Mouse (Mus musculus): Measurements from ENCODE around the gene Pkd1l1. TPM values are rescaled to one million over a fixed set of nuclear protein-coding genes. Genes with fewer than 3 reads are reported as not detected.

Pkd1l1 gene
- polyA plus RNA-seq, 1 experiment from 2014 or later = 0.20 TPM

DNA sequence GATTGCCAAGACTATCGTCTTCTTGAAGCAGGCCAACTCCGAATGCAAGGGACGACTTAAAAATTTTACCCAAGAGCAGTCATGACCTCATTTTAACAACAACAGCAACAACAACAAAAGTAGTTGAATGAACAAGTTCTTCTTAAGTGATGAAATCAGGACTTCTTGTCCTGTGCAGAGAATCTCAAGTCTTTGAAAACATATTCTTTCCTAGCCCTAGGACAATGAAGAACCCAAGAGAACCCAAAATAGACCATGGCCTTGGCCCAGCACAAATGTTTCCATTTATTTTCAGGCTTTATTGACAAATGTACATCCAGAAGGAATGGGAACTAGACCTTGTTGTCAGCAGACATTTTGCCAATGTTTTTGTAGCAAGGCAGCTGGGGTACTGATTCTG, 147.7 kb downstream of the Pkd1l1 start:
- Histone ChIP-seq H3K27ac (ENCODE audit: low read depth, low read length) (no peak overlapping the region), H3K27me3 (ENCODE audit: control insufficient read depth, insufficient read depth, low read length) (no peaks in the 10 kb centered on the region), H3K4me1 (ENCODE audit: control insufficient read depth, insufficient read depth, low read length) (no peaks in the 10 kb centered on the region), H3K4me2 (ENCODE audit: low read depth, low read length) (no peak overlapping the region), H3K4me3 (ENCODE audit: low read depth, low read length) (no peak overlapping the region), H3K36me3 (ENCODE audit: control insufficient read depth, insufficient read depth, low read length) (no peaks in the 10 kb centered on the region), H3K9ac (replicated peaks; ENCODE audit: low read depth, low read length) (no peak overlapping the region), H3K9me3 (ENCODE audit: control insufficient read depth, low read length) (no peaks in the 10 kb centered on the region)
- ATAC-seq (ENCODE audit: low read depth) = no peak
- WGBS = 94% methylated on average over 3 of the region's 3 CpGs

DNA sequence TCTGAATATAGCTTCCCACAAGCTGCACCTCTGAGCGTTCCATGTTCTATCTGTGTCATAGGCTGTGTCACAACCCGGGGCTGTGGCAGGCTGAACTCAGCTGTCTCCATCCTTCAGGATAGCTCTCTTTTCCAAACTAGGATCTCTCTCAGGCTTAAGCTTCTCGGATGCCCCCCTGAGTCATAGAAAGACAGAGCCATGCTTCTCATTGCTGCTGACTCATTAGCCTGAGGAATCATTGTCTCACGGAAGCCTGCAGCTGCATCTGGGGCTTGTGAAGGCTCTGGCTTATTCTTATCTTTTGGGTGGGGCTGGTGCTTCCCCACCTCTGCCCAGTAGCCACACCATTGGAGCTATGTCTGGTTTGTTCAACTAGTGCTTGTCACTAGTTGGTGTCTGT, 151.7 kb downstream of the Pkd1l1 start:
- no peak for ATAC-seq (ENCODE audit: low read depth)
- Histone ChIP-seq H3K36me3 (ENCODE audit: control insufficient read depth, insufficient read depth, low read length) (no peaks in the 10 kb centered on the region), H3K4me3 (ENCODE audit: low read depth, low read length) (no peak overlapping the region), H3K9me3 (ENCODE audit: control insufficient read depth, low read length) (no peaks in the 10 kb centered on the region), H3K4me2 (ENCODE audit: low read depth, low read length) (no peak overlapping the region), H3K4me1 (ENCODE audit: control insufficient read depth, insufficient read depth, low read length) (no peaks in the 10 kb centered on the region), H3K27me3 (ENCODE audit: control insufficient read depth, insufficient read depth, low read length) (no peaks in the 10 kb centered on the region), H3K27ac (ENCODE audit: low read depth, low read length) (no peak overlapping the region), H3K9ac (replicated peaks; ENCODE audit: low read depth, low read length) (no peak overlapping the region)
- WGBS = 86% methylated on average over 4 of the region's 4 CpGs

DNA sequence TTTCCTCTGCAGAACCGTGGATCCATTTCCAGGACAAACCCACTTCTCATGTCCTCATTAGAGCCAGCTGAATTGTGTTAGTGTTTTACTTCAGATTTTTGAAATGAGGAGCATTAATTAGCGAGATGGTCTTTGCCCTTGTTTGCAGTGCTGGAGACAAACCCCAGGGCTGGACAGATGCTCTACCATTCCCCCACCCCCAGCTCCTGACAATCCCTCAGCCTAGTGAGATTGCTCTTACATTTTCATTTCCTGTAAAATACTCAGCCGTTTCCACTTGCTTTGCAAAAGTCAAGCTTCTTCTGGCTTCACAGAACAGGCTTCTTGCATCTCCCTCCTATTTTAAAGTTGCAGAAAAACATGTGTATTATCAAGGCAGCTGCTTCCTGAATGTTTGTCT, 155.7 kb downstream of the Pkd1l1 start:
- no peak for ATAC-seq (ENCODE audit: low read depth)

DNA sequence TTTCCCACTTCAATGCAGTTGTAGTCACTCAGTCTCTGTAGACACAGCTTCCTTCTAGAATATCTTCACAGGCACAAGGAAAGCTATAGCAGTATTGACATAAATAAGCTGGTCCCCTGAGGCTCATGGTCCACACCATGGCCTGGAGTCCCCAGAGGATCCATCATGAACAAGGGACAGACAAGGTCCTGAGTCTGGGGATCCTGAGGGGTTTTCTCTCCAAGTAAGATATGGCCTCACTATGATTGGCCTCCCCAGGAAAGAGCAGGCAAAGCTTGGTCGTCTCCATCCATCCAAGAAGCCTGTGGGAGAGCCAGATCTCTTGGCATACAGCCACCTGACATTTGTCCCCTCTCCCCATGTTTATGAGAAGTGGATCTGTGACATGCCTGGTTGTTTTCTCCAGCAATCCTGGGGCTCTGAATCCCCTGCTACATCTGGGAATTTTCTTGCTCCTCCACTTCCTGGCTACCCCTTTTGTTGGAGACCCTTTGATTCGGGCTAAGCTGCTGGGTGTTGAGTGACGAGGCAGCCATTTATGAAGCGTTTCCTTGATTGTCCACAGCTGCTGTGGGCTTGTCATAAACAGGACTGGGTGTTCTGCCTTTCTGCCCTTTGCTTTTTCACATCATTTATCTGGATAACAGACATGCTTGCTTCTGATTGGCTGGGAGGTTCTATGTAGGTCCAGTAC, 158.8 kb downstream of the Pkd1l1 start:
- no peak for ATAC-seq (ENCODE audit: low read depth)
- no peak overlapping the region for H3K4me2 ChIP-seq (ENCODE audit: low read depth, low read length)
- 65% methylated on average over 4 of the region's 4 CpGs for WGBS
- no peaks in the 10 kb centered on the region for H3K4me1 ChIP-seq (ENCODE audit: control insufficient read depth, insufficient read depth, low read length)
- no peaks in the 10 kb centered on the region for H3K9me3 ChIP-seq (ENCODE audit: control insufficient read depth, low read length)
- H3K36me3 ChIP-seq (ENCODE audit: control insufficient read depth, insufficient read depth, low read length) = no peaks in the 10 kb centered on the region
- H3K9ac ChIP-seq (replicated peaks; ENCODE audit: low read depth, low read length) = no peak overlapping the region
- H3K27me3 ChIP-seq (ENCODE audit: control insufficient read depth, insufficient read depth, low read length) = no peaks in the 10 kb centered on the region
- no peak overlapping the region for H3K4me3 ChIP-seq (ENCODE audit: low read depth, low read length)
- H3K27ac ChIP-seq (ENCODE audit: low read depth, low read length) = no peak overlapping the region

More for the DNA sequence above, 155.7 kb downstream of the Pkd1l1 start:
- Histone ChIP-seq H3K9ac (replicated peaks; ENCODE audit: low read depth, low read length) (no peak overlapping the region), H3K27ac (ENCODE audit: low read depth, low read length) (no peak overlapping the region), H3K4me1 (ENCODE audit: control insufficient read depth, insufficient read depth, low read length) (no peaks in the 10 kb centered on the region), H3K27me3 (ENCODE audit: control insufficient read depth, insufficient read depth, low read length) (no peaks in the 10 kb centered on the region), H3K36me3 (ENCODE audit: control insufficient read depth, insufficient read depth, low read length) (no peaks in the 10 kb centered on the region), H3K4me3 (ENCODE audit: low read depth, low read length) (no peak overlapping the region), H3K9me3 (ENCODE audit: control insufficient read depth, low read length) (no peaks in the 10 kb centered on the region), H3K4me2 (ENCODE audit: low read depth, low read length) (no peak overlapping the region)
- WGBS = 69% methylated on average over 3 of the region's 3 CpGs

DNA sequence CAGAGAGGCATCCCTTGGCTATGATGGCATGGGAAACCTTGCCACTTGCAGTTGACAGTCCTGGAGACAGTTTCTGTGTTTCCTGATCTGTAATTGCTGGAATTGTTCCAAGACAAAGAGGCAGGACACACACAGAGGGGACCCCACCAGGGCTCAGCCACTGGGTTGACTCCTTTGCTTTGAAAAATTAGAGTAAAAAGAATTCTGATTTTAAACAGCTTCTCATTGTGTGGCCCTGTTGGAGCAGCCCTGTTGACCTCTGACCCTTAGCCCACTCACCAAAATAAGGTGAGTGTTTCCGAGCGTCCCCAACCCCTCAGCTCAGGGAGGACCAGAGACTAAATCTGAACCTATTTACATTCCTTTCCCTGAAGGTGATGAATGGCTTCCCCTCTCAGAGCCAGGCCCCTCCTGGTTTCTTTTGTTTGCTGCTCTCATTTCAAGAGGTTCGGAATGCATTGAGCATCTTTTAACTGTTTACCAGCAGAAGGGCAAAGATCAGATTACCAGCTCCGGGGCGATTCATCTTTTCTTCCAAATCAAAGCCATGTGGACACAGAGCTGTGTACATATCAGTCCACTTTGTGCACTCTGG, 161.5 kb downstream of the Pkd1l1 start:
- Histone ChIP-seq H3K27ac (ENCODE audit: low read depth, low read length) (no peak overlapping the region), H3K9me3 (ENCODE audit: control insufficient read depth, low read length) (no peaks in the 10 kb centered on the region), H3K27me3 (ENCODE audit: control insufficient read depth, insufficient read depth, low read length) (no peaks in the 10 kb centered on the region), H3K4me2 (ENCODE audit: low read depth, low read length) (no peak overlapping the region), H3K36me3 (ENCODE audit: control insufficient read depth, insufficient read depth, low read length) (no peaks in the 10 kb centered on the region), H3K4me3 (ENCODE audit: low read depth, low read length) (no peak overlapping the region), H3K4me1 (ENCODE audit: control insufficient read depth, insufficient read depth, low read length) (no peaks in the 10 kb centered on the region), H3K9ac (replicated peaks; ENCODE audit: low read depth, low read length) (no peak overlapping the region)
- 7% methylated on average over 5 of the region's 5 CpGs for WGBS
- peak; percentile 14; the same call in 1 of the 2 replicates for ATAC-seq (ENCODE audit: low read depth)

DNA sequence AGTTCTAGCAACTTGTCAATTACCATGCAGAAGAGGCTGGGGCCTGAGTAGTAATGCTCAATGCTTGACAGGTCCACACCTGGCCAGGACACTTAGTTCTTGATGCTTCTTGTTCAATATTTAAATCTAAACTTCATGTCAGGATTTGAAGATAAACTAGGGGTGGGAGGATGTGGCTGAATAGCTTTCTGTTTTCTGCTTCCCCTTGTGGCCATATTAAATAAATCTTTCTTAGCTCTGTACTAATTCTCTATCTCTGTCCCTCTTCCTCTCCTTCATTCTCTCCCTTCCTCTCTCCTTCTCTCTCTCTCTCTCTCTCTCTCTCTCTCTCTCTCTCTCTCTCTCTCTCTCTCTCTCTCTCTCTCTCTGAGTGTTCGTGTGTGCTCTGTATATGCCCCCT, 163.4 kb downstream of the Pkd1l1 start:
- Histone ChIP-seq H3K9me3 (ENCODE audit: control insufficient read depth, low read length) (no peaks in the 10 kb centered on the region), H3K27me3 (ENCODE audit: control insufficient read depth, insufficient read depth, low read length) (no peaks in the 10 kb centered on the region), H3K4me2 (ENCODE audit: low read depth, low read length) (no peak overlapping the region), H3K4me1 (ENCODE audit: control insufficient read depth, insufficient read depth, low read length) (no peaks in the 10 kb centered on the region), H3K9ac (replicated peaks; ENCODE audit: low read depth, low read length) (no peak overlapping the region), H3K27ac (ENCODE audit: low read depth, low read length) (no peak overlapping the region), H3K4me3 (ENCODE audit: low read depth, low read length) (no peak overlapping the region), H3K36me3 (ENCODE audit: control insufficient read depth, insufficient read depth, low read length) (no peaks in the 10 kb centered on the region)
- ATAC-seq (ENCODE audit: low read depth) = no peak
- 70% methylated on average over 1 of the region's 1 CpGs for WGBS

DNA sequence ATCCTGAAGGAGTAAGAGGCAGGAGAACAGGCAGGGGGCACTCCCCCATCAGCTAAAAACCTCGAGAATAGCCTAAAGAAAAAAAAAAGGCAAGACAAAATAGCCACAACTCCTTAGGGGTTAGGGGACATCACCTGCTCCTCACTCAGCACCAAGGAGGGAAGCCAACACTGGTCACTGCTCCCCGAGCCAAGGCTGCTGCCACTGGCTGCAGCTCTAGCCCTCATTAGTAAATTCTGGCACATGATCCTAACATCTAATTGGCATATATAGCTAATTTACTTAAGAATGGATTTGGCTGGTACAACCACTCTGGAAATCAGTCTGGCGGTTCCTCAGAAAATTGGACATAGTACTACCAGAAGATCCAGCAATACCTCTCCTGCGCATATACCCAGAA, 166.1 kb downstream of the Pkd1l1 start:
- Histone ChIP-seq H3K27ac (ENCODE audit: low read depth, low read length) (no peak overlapping the region), H3K4me2 (ENCODE audit: low read depth, low read length) (no peak overlapping the region), H3K4me3 (ENCODE audit: low read depth, low read length) (no peak overlapping the region), H3K4me1 (ENCODE audit: control insufficient read depth, insufficient read depth, low read length) (no peaks in the 10 kb centered on the region), H3K27me3 (ENCODE audit: control insufficient read depth, insufficient read depth, low read length) (no peaks in the 10 kb centered on the region), H3K36me3 (ENCODE audit: control insufficient read depth, insufficient read depth, low read length) (no peaks in the 10 kb centered on the region), H3K9ac (replicated peaks; ENCODE audit: low read depth, low read length) (no peak overlapping the region), H3K9me3 (ENCODE audit: control insufficient read depth, low read length) (no peaks in the 10 kb centered on the region)
- no peak for ATAC-seq (ENCODE audit: low read depth)
- 83% methylated on average over 4 of the region's 4 CpGs for WGBS

DNA sequence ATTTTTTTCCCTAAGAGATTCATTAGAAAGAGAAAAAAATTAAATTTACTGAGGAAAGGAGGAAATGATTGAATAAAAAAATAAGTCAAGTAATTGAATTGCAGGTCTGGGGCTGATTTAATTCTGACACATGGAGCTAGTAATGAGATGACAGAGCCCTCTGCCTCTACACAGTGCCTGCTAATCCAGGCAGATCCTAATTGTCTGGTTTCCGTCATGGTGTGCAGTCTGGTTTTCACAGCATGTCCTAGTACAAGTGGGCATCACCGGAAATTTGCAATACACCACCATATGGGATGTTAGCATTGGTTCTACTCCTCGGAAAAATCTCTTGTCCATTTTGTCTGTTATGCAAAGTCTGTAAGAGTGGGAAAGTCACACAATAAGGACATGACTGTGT, 168.9 kb downstream of the Pkd1l1 start:
- Histone ChIP-seq H3K36me3 (ENCODE audit: control insufficient read depth, insufficient read depth, low read length) (no peaks in the 10 kb centered on the region), H3K4me3 (ENCODE audit: low read depth, low read length) (no peak overlapping the region), H3K9me3 (ENCODE audit: control insufficient read depth, low read length) (no peaks in the 10 kb centered on the region), H3K27ac (ENCODE audit: low read depth, low read length) (no peak overlapping the region), H3K9ac (replicated peaks; ENCODE audit: low read depth, low read length) (no peak overlapping the region), H3K4me1 (ENCODE audit: control insufficient read depth, insufficient read depth, low read length) (no peaks in the 10 kb centered on the region), H3K4me2 (ENCODE audit: low read depth, low read length) (no peak overlapping the region), H3K27me3 (ENCODE audit: control insufficient read depth, insufficient read depth, low read length) (no peaks in the 10 kb centered on the region)
- WGBS = 67% methylated on average over 3 of the region's 3 CpGs
- ATAC-seq (ENCODE audit: low read depth) = peak; percentile 54; the same call in 1 of the 2 replicates

DNA sequence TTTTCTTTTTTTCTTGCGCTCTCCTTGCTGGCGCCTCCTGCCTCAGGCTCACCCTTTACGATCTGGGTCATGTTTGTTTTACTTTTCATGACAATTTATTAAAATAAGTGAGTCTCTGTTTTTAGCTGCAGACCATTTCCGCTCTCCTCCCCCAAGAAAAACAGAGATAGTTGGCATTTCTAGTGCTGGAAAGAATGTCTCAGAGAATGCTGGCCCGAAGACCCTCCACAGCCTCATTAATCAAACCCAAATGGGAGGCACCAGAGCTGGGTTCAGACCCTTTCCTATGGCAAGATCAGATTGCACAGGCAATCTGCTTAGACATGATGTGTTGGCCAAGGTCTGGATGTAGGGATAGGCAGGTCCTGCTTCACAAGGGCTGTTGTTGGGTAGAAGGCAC, 175.6 kb downstream of the Pkd1l1 start:
- H3K9me3 ChIP-seq (ENCODE audit: control insufficient read depth, low read length) = no peaks in the 10 kb centered on the region
- H3K27ac ChIP-seq (ENCODE audit: low read depth, low read length) = no peak overlapping the region
- no peak overlapping the region for H3K9ac ChIP-seq (replicated peaks; ENCODE audit: low read depth, low read length)
- no peak overlapping the region for H3K4me3 ChIP-seq (ENCODE audit: low read depth, low read length)
- no peak for ATAC-seq (ENCODE audit: low read depth)
- 85% methylated on average over 5 of the region's 5 CpGs for WGBS
- H3K4me1 ChIP-seq (ENCODE audit: control insufficient read depth, insufficient read depth, low read length) = no peaks in the 10 kb centered on the region
- H3K27me3 ChIP-seq (ENCODE audit: control insufficient read depth, insufficient read depth, low read length) = no peaks in the 10 kb centered on the region
- H3K4me2 ChIP-seq (ENCODE audit: low read depth, low read length) = no peak overlapping the region
- no peaks in the 10 kb centered on the region for H3K36me3 ChIP-seq (ENCODE audit: control insufficient read depth, insufficient read depth, low read length)
